Mouse (Mus musculus): ENCODE data around the gene Scaf1. TPM values are rescaled to one million over a fixed set of nuclear protein-coding genes. Genes with fewer than 3 reads are reported as not detected.
"Not testable (repeated sequence)": the region's sequence is repeated elsewhere in the genome, so short reads cannot be mapped to it uniquely, and the experiment has no call there.

Gene Scaf1
- polyA plus RNA-seq, 1 experiment from 2014 or later, result 49.4 TPM

GRCm38 (mm10) chr7:45024281-45025248, 8.4 kb upstream of the Scaf1 start:
- DNase-seq (ENCODE audit: low spot score) (no peak), ATAC-seq (replicated peaks; ENCODE audit: low FRiP score, low TSS enrichment, low read depth) (no peak)
- Histone ChIP-seq H3K9me3 (ENCODE audit: control insufficient read depth, low read length) (no peaks in the 10 kb centered on the region), H3K27ac (ENCODE audit: low read depth) (no peak overlapping the region), H3K36me3 (ENCODE audit: control insufficient read depth, insufficient read depth, low read length) (peaks cover 29% of the 10 kb centered on the region), H3K4me2 (ENCODE audit: low read length) (no peak overlapping the region), H3K4me3 (ENCODE audit: low read depth, low read length) (no peak overlapping the region), H3K4me1 (replicated peaks; ENCODE audit: control insufficient read depth, insufficient read depth, low read length) (no peaks in the 10 kb centered on the region), H3K27me3 (replicated peaks; ENCODE audit: control insufficient read depth, insufficient read depth, low read length) (no peaks in the 10 kb centered on the region), H3K9ac (ENCODE audit: low read length) (no peak overlapping the region)
- 86% methylated on average over 15 of the region's 15 CpGs for WGBS

- peaks cover 21% of the 10 kb centered on the region for H3K36me3 ChIP-seq (ENCODE audit: control insufficient read depth, insufficient read depth, low read length)
- H3K4me2 ChIP-seq (ENCODE audit: low read length); H3K4me3 ChIP-seq (ENCODE audit: low read depth, low read length); DNase-seq (ENCODE audit: low spot score); H3K27ac ChIP-seq (ENCODE audit: low read depth); H3K9ac ChIP-seq (ENCODE audit: low read length); H3K4me1 ChIP-seq (replicated peaks; ENCODE audit: control insufficient read depth, insufficient read depth, low read length); H3K27me3 ChIP-seq (replicated peaks; ENCODE audit: control insufficient read depth, insufficient read depth, low read length); ATAC-seq (replicated peaks; ENCODE audit: low FRiP score, low TSS enrichment, low read depth); H3K9me3 ChIP-seq (ENCODE audit: control insufficient read depth, low read length): not testable (repeated sequence)
- 76% methylated on average over 5 of the region's 5 CpGs for WGBS
These were observed 7.5 kb upstream of the Scaf1 start for GRCm38 (mm10) chr7:45023711-45024110.

- no peak for DNase-seq (ENCODE audit: low spot score)
- H3K27ac ChIP-seq (ENCODE audit: low read depth), result no peak overlapping the region
- no peaks in the 10 kb centered on the region for H3K27me3 ChIP-seq (replicated peaks; ENCODE audit: control insufficient read depth, insufficient read depth, low read length)
- H3K36me3 ChIP-seq (ENCODE audit: control insufficient read depth, insufficient read depth, low read length), result no peaks in the 10 kb centered on the region
- no peak overlapping the region for H3K4me2 ChIP-seq (ENCODE audit: low read length)
- H3K9ac ChIP-seq (ENCODE audit: low read length), result no peak overlapping the region
- H3K4me1 ChIP-seq (replicated peaks; ENCODE audit: control insufficient read depth, insufficient read depth, low read length), result peaks cover 12% of the 10 kb centered on the region
- H3K9me3 ChIP-seq (ENCODE audit: control insufficient read depth, low read length), result no peaks in the 10 kb centered on the region
- no peak overlapping the region for H3K4me3 ChIP-seq (ENCODE audit: low read depth, low read length)
- 74% methylated on average over 9 of the region's 9 CpGs for WGBS
- ATAC-seq (replicated peaks; ENCODE audit: low FRiP score, low TSS enrichment, low read depth), result no peak
These were observed 4.1 kb upstream of the Scaf1 start for GRCm38 (mm10) chr7:45020225-45020624.

- H3K27ac ChIP-seq (ENCODE audit: low read depth), result peak overlapping the region; percentile 65; the same call in 1 of the 2 replicates
- 33% methylated on average over 8 of the region's 8 CpGs for WGBS
- H3K36me3 ChIP-seq (ENCODE audit: control insufficient read depth, insufficient read depth, low read length), result 0 out of 2 replicates have a peak, but pooled peaks cover under 1% of the 10 kb centered on the region
These were observed 2.9 kb upstream of the Scaf1 start for GRCm38 (mm10) chr7:45019031-45019571.

GRCm38 (mm10) chr7:45017242-45018061, 1.3 kb upstream of the Scaf1 start, which contains the start of gene Rras:
Gene Rras, plus strand, starts transcription at chr7:45017961.
- under 1% methylated on average over 36 of the region's 36 CpGs for WGBS

More at GRCm38 (mm10) chr7:45019031-45019571, 2.9 kb upstream of the Scaf1 start:
- Histone ChIP-seq H3K27me3 (replicated peaks; ENCODE audit: control insufficient read depth, insufficient read depth, low read length) (no peaks in the 10 kb centered on the region), H3K4me1 (replicated peaks; ENCODE audit: control insufficient read depth, insufficient read depth, low read length) (peaks cover 18% of the 10 kb centered on the region), H3K9me3 (ENCODE audit: control insufficient read depth, low read length) (no peaks in the 10 kb centered on the region), H3K4me2 (ENCODE audit: low read length) (peak overlapping the region; percentile 50), H3K4me3 (ENCODE audit: low read depth, low read length) (peak overlapping the region; percentile 99; the same call in 1 of the 2 replicates), H3K9ac (ENCODE audit: low read length) (no peak overlapping the region)
- DNase-seq (ENCODE audit: low spot score) (no peak), ATAC-seq (replicated peaks; ENCODE audit: low FRiP score, low TSS enrichment, low read depth) (no peak)

GRCm38 (mm10) chr7:45016761-45017160, 598 bp upstream of the Scaf1 start:
- H3K4me3 ChIP-seq (ENCODE audit: low read depth, low read length), result peak overlapping the region; percentile 99
- WGBS, result 1% methylated on average over 4 of the region's 4 CpGs
- H3K4me1 ChIP-seq (replicated peaks; ENCODE audit: control insufficient read depth, insufficient read depth, low read length), result peaks cover 18% of the 10 kb centered on the region
- H3K4me2 ChIP-seq (ENCODE audit: low read length), result peak overlapping the region; percentile 50
- H3K9ac ChIP-seq (ENCODE audit: low read length), result peak overlapping the region; percentile 39
- ATAC-seq (replicated peaks; ENCODE audit: low FRiP score, low TSS enrichment, low read depth), result no peak
- no peaks in the 10 kb centered on the region for H3K27me3 ChIP-seq (replicated peaks; ENCODE audit: control insufficient read depth, insufficient read depth, low read length)
- peak overlapping the region; percentile 95 for H3K27ac ChIP-seq (ENCODE audit: low read depth)
- no peaks in the 10 kb centered on the region for H3K9me3 ChIP-seq (ENCODE audit: control insufficient read depth, low read length)
- no peak for DNase-seq (ENCODE audit: low spot score)
- peaks cover 24% of the 10 kb centered on the region for H3K36me3 ChIP-seq (ENCODE audit: control insufficient read depth, insufficient read depth, low read length)

More at GRCm38 (mm10) chr7:45017242-45018061, 1.3 kb upstream of the Scaf1 start, which contains the start of gene Rras:
- no peaks in the 10 kb centered on the region for H3K9me3 ChIP-seq (ENCODE audit: control insufficient read depth, low read length)
- H3K27me3 ChIP-seq (replicated peaks; ENCODE audit: control insufficient read depth, insufficient read depth, low read length), result no peaks in the 10 kb centered on the region
- peak within 1 kb of the TSS; percentile 99 for H3K4me3 ChIP-seq (ENCODE audit: low read depth, low read length)
- peak; percentile 89 for ATAC-seq (replicated peaks; ENCODE audit: low FRiP score, low TSS enrichment, low read depth)
- H3K36me3 ChIP-seq (ENCODE audit: control insufficient read depth, insufficient read depth, low read length), result peaks cover 17% of the 10 kb centered on the region
- H3K9ac ChIP-seq (ENCODE audit: low read length), result peak within 1 kb of the TSS; percentile 39
- DNase-seq (ENCODE audit: low spot score), result peak; percentile 95
- peak within 1 kb of the TSS; percentile 95 for H3K27ac ChIP-seq (ENCODE audit: low read depth)
- H3K4me2 ChIP-seq (ENCODE audit: low read length), result peak within 1 kb of the TSS; percentile 50
- peaks cover 18% of the 10 kb centered on the region for H3K4me1 ChIP-seq (replicated peaks; ENCODE audit: control insufficient read depth, insufficient read depth, low read length)

GRCm38 (mm10) chr7:45015344-45015956, 713 bp downstream of the Scaf1 start:
- DNase-seq (ENCODE audit: low spot score) (no peak), ATAC-seq (replicated peaks; ENCODE audit: low FRiP score, low TSS enrichment, low read depth) (no peak)
- no peaks in the 10 kb centered on the region for H3K9me3 ChIP-seq (ENCODE audit: control insufficient read depth, low read length)
- no peaks in the 10 kb centered on the region for H3K27me3 ChIP-seq (replicated peaks; ENCODE audit: control insufficient read depth, insufficient read depth, low read length)
- H3K4me3 ChIP-seq (ENCODE audit: low read depth, low read length), result peak overlapping the region; percentile 99
- peaks cover 18% of the 10 kb centered on the region for H3K4me1 ChIP-seq (replicated peaks; ENCODE audit: control insufficient read depth, insufficient read depth, low read length)
- H3K27ac ChIP-seq (ENCODE audit: low read depth), result peak overlapping the region; percentile 95
- H3K4me2 ChIP-seq (ENCODE audit: low read length), result peak overlapping the region; percentile 64
- H3K36me3 ChIP-seq (ENCODE audit: control insufficient read depth, insufficient read depth, low read length), result peaks cover 35% of the 10 kb centered on the region
- 1% methylated on average over 20 of the region's 20 CpGs for WGBS
- H3K9ac ChIP-seq (ENCODE audit: low read length), result peak overlapping the region; percentile 96

- no peaks in the 10 kb centered on the region for H3K9me3 ChIP-seq (ENCODE audit: control insufficient read depth, low read length)
- no peak for ATAC-seq (replicated peaks; ENCODE audit: low FRiP score, low TSS enrichment, low read depth)
These were observed 2.1 kb downstream of the Scaf1 start for GRCm38 (mm10) chr7:45014096-45014451.

More at GRCm38 (mm10) chr7:45014096-45014451, 2.1 kb downstream of the Scaf1 start:
- no peak for DNase-seq (ENCODE audit: low spot score)
- H3K27ac ChIP-seq (ENCODE audit: low read depth), result no peak overlapping the region
- WGBS, result 93% methylated on average over 3 of the region's 3 CpGs
- H3K4me1 ChIP-seq (replicated peaks; ENCODE audit: control insufficient read depth, insufficient read depth, low read length), result peaks cover 16% of the 10 kb centered on the region
- H3K4me2 ChIP-seq (ENCODE audit: low read length), result no peak overlapping the region
- no peak overlapping the region for H3K4me3 ChIP-seq (ENCODE audit: low read depth, low read length)
- no peaks in the 10 kb centered on the region for H3K27me3 ChIP-seq (replicated peaks; ENCODE audit: control insufficient read depth, insufficient read depth, low read length)
- H3K36me3 ChIP-seq (ENCODE audit: control insufficient read depth, insufficient read depth, low read length), result peaks cover 49% of the 10 kb centered on the region
- H3K9ac ChIP-seq (ENCODE audit: low read length), result no peak overlapping the region

All from intestine, embryonic 14.5 days (tissue).